ENCODE assay signal across 11 mouse cellular contexts in the genomic region with DNA sequence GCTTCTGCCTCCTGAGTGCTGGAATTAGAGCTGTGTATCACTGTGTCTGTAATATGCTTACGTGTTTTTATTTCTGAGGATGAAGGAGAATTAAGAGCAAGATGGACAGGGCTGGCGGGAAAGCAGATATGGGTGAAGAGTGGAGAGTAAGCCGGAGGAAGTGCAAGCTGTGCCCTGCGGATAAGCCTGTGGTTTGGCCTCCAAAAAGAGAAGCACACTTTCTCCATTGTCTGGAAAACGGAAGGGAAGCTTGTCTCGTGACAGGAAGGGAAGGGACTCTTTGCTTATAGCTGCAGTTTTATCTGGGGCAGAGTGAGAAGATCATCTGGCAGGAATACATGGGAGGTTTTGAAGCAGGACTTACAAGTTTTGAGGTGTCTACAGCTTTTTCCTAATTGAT. TPM values are rescaled to one million over a fixed set of nuclear protein-coding genes. Genes with fewer than 3 reads are reported as not detected.
A peak's percentile ranks its signal among the peaks of the same experiment; 100 is the strongest.
DNase-seq lines count a peak whose midpoint lies in the region; ATAC-seq and TF ChIP-seq lines count a peak whose summit lies in the region.
"Had no signal": no experiment of that assay in that cellular context is flagged by ENCODE, and none has a peak within 500 bp of the region (broad histone marks: within the 10 kb centered on the region; RNA-seq: fewer than 3 reads in every experiment).

No protein-coding gene starts in this region.

- ATAC-seq in liver, embryonic 16.5 days (ENCODE audit: low read depth) = peak; percentile 71

- intact Hi-C loops in left cerebral cortex, postnatal 10 days (cut with DNase I) = loop anchor here (10.0 kb wide), 1 partner anchor 479 kb away; no protein-coding TSS in a partner anchor

- H3K4me2 ChIP-seq in liver, embryonic 16.5 days (ENCODE audit: low read depth, low read length) = peak overlapping the region; percentile 37

- H3K4me3 ChIP-seq in liver, embryonic 16.5 days (ENCODE audit: low read depth, low read length) = no peak overlapping the region
- no peak overlapping the region for H3K4me3 ChIP-seq in thymus, adult 2 months (ENCODE audit: control insufficient read depth, insufficient read depth, low read length)

- no peak for TF ChIP-seq POLR2A in thymus, adult 2 months (IDR thresholded peaks at IDR 0.05; ENCODE audit: control insufficient read depth, extremely low read depth, insufficient read depth, low read length, poor library complexity)

- H3K9ac ChIP-seq in liver, embryonic 16.5 days (ENCODE audit: low read depth, low read length) = no peak overlapping the region

- H3K27me3 ChIP-seq in liver, embryonic 16.5 days (ENCODE audit: control insufficient read depth, insufficient read depth, low read depth, low read length) = no peaks in the 10 kb centered on the region
- no peaks in the 10 kb centered on the region for H3K27me3 ChIP-seq in thymus, adult 2 months (ENCODE audit: control insufficient read depth, insufficient read depth, low read length)

- H3K4me1 ChIP-seq in liver, embryonic 16.5 days (ENCODE audit: control insufficient read depth, low read depth, low read length) = peaks cover 7% of the 10 kb centered on the region
- peaks cover 9% of the 10 kb centered on the region for H3K4me1 ChIP-seq in thymus, adult 2 months (replicated peaks; ENCODE audit: control insufficient read depth, insufficient read depth, low read length)

- H3K27ac ChIP-seq in liver, embryonic 16.5 days (ENCODE audit: low read length) = peak overlapping the region; percentile 58
- H3K27ac ChIP-seq in thymus, adult 2 months (ENCODE audit: control insufficient read depth, insufficient read depth, low read length) = no peak overlapping the region

- no peaks in the 10 kb centered on the region for H3K36me3 ChIP-seq in liver, embryonic 16.5 days (ENCODE audit: control insufficient read depth, insufficient read depth)
- H3K36me3 ChIP-seq in thymus, adult 2 months (ENCODE audit: control insufficient read depth, insufficient read depth, low read length) = no peaks in the 10 kb centered on the region

- TF ChIP-seq CTCF in thymus, adult 2 months (IDR thresholded peaks at IDR 0.05; ENCODE audit: borderline replicate concordance, control insufficient read depth, extremely low read depth, insufficient read depth, low read length, poor library complexity) = no peak

- DNase-seq in adrenal gland, adult (ENCODE audit: inconsistent age in 2 of 2, low spot score in 1 of 2) = peak; percentile 20 to 43
- DNase-seq in adrenal gland, postnatal 4 days (ENCODE audit: low spot score in 2 of 2) = no peak
- DNase-seq in urinary bladder, postnatal 14 days (ENCODE audit: low spot score) = peak; percentile 9
- DNase-seq in urinary bladder, postnatal 36 days (ENCODE audit: low spot score in 2 of 2) = no peak
- DNase-seq in ovary, adult 18-20 months (ENCODE audit: low spot score) = no peak
- no peak for DNase-seq in left cerebral cortex, postnatal 10 days (ENCODE audit: extremely low spot score in 1 of 2, low spot score in 2 of 2)
- DNase-seq in thymus, adult 2 months = no peak
- DNase-seq: cerebellum, adult 2 months; kidney, adult 11 months had no signal

- H3K9me3 ChIP-seq in liver, embryonic 16.5 days (replicated peaks; ENCODE audit: control insufficient read depth, low read length) = no peaks in the 10 kb centered on the region

- WGBS in liver, embryonic 16.5 days (ENCODE audit: insufficient replicate concordance) = 15% methylated on average over 6 of the region's 6 CpGs
- WGBS in thymus, adult 2 months = 22% methylated on average over 6 of the region's 6 CpGs

RNA-seq across cellular contexts. Expression of a gene that starts 51.0 kb away (rescaled TPM):
- not detected for total RNA-seq in adrenal gland, postnatal 4 days (2021)
- polyA plus RNA-seq in liver, embryonic 16.5 days (2015; fragmentation: Nextera tagmentation; extraction: Ambion mirVana) = not detected in 2 replicates
- total RNA-seq in left cerebral cortex, postnatal 10 days (2021) = not detected
- 19.4 and 28.3 TPM in 2 replicates for polyA plus RNA-seq in thymus, adult 2 months (2012; rRNA removed)
- total RNA-seq: neutrophil, adult 5-6 weeks had no signal
- polyA plus RNA-seq: cerebellum, adult 2 months had no signal

RNA-seq across cellular contexts. Expression of a gene that starts 58.2 kb away (rescaled TPM):
- 10 to 100 TPM; 13.2 to 14.0 TPM for total RNA-seq in adrenal gland, postnatal 4 days (2021)
- polyA plus RNA-seq in liver, embryonic 16.5 days (2015; fragmentation: Nextera tagmentation; extraction: Ambion mirVana) = 3.6 and 5.0 TPM in 2 replicates
- 10 to 100 TPM; 44.2 to 46.4 TPM for total RNA-seq in left cerebral cortex, postnatal 10 days (2021)
- polyA plus RNA-seq in thymus, adult 2 months (2012; rRNA removed) = 6.1 and 7.8 TPM in 2 replicates

Comparison
In these comparisons a context has a peak if more than half of its experiments do, and no peak if none do; other contexts are left out.
1. DNase-seq: peak in adrenal gland, adult (2 of 2) and urinary bladder, postnatal 14 days (single experiment); none in adrenal gland, postnatal 4 days (0 of 2), urinary bladder, postnatal 36 days (0 of 2), ovary, adult 18-20 months (single experiment), left cerebral cortex, postnatal 10 days (0 of 2) and thymus, adult 2 months (single experiment).